Mouse (Mus musculus) liver, embryonic 14 days (tissue): ENCODE results near the gene Fhod1. TPM values are rescaled to one million over a fixed set of nuclear protein-coding genes. Genes with fewer than 3 reads are reported as not detected.

ENCODE experiments used
- polyA plus RNA-seq: library from polyadenylated mRNA; depleted of rRNA; stranded (reverse); fragments of >200 nt; gene quantifications from 2 replicates; pipeline ENCODE4 v1.2.3, GENCODE M21; 2012; rRNA removed

Fhod1 gene
- 3.6 and 4.4 TPM in 2 replicates for polyA plus RNA-seq

GRCm38 (mm10) chr8:105347428-105348221 is at the start of gene Fhod1:
Gene Fhod1, minus strand, starts transcription at chr8:105347953.

GRCm38 (mm10) chr8:105373032-105373431 is 25.3 kb upstream of the Fhod1 start, which contains the start of gene Plekhg4:
Gene Plekhg4, plus strand, starts transcription at chr8:105373274.

GRCm38 (mm10) chr8:105348450-105349095 is 820 bp upstream of the Fhod1 start, which contains the start of gene Slc9a5:
Gene Slc9a5, plus strand, starts transcription at chr8:105348843.

DNA sequence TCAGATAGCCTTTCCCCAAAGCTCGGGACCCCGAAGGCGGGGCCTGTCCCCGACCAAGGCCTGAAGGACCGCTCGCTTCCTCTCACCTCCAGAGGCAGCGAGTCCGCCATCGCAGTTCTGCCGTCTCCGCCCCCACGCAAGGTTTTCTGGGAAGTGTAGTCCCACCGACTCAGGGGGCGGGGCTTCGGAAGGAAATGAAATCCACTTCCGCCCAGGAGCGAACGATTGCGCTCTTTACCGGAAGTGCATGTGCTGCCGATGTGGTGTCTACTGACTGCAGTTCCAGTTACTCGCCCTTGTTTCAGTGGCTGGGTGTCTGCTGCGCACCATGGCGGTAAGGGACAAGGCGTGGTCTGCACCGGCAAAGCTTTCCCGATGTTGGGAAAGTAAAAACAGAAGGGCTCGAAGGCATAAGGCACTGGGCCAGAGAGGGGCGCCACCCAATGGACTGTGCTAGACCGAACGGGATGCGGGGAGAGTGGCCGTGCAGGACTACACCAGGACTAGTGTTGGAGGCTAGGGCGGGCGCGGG is 21.5 kb downstream of the Fhod1 start, which contains the start of the genes Lrrc29 and Tmem208:
TSS of gene Lrrc29 (minus strand) at position 138 of the 532 bp plus-strand sequence.
TSS of gene Tmem208 (plus strand) at position 214 of the 532 bp plus-strand sequence.

GRCm38 (mm10) chr8:105305211-105306145 is 42.3 kb downstream of the Fhod1 start, which contains the start of gene Elmo3:
Gene Elmo3, plus strand, starts transcription at chr8:105305601.

GRCm38 (mm10) chr8:105297511-105298192 is 50.1 kb downstream of the Fhod1 start, which contains the start of gene E2f4:
Gene E2f4, plus strand, starts transcription at chr8:105297663.

GRCm38 (mm10) chr8:105295895-105296573 is 51.7 kb downstream of the Fhod1 start, which contains the start of gene Exoc3l:
Gene Exoc3l, minus strand, starts transcription at chr8:105296101.

DNA sequence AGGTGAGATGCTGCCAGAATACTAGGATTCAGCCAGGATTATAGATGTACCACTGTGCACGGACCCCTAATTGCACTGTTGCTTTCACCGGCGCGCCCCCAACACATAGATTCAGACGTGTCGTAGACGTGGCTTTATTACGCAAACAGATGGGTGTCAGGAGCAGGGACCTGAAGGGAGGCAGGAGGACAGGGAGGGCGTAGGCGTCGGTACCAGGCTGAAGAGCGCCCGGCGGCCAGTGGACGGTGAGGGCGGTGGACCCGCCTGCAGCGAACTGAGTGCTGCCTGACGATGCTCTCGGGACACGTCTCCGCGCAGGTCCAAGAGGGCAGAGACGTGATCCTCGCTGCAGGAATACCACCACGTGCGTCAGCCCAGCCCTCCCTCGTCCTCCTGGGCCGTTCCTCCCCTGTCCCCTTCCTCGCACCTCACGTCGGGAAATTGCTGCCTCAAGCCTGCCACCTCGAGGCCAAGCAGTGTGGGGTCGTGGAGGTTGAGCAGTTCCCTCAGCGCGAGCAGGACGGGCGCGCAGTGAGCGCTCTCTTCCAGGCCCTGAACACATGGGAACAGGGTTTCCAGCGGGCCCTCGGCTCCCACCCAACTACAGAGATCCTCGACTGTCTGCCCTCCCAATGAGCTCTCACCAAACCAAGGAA is 57.8 kb downstream of the Fhod1 start, which contains the start of gene 4931428F04Rik:
TSS of gene 4931428F04Rik (minus strand) at position 60 of the 656 bp plus-strand sequence.

Other genes starting within 250 kb of the Fhod1 start
- not detected in 2 replicates for gene Ces4a, start 216.2 kb downstream of the Fhod1 start, polyA plus RNA-seq
- 5.0 and 7.1 TPM in 2 replicates for gene Cbfb, start 177.3 kb downstream of the Fhod1 start, polyA plus RNA-seq
- gene D230025D16Rik, start 122.8 kb downstream of the Fhod1 start, polyA plus RNA-seq, result 10.6 and 12.9 TPM in 2 replicates
- gene B3gnt9, start 92.8 kb downstream of the Fhod1 start, polyA plus RNA-seq, result 1.4 and 1.7 TPM in 2 replicates
- gene Tradd, start 83.3 kb downstream of the Fhod1 start, polyA plus RNA-seq, result 5.4 and 5.6 TPM in 2 replicates
- gene Fbxl8, start 83.3 kb downstream of the Fhod1 start, polyA plus RNA-seq, result 0.77 and 0.93 TPM in 2 replicates
- gene Hsf4, start 78.2 kb downstream of the Fhod1 start, polyA plus RNA-seq, result 0.01 and 0.03 TPM in 2 replicates
- gene Nol3, start 71.8 kb downstream of the Fhod1 start, polyA plus RNA-seq, result 0.02 and 0.07 TPM in 2 replicates
- gene 4931428F04Rik, start 58.1 kb downstream of the Fhod1 start, polyA plus RNA-seq, result 1.1 TPM in 2 replicates
- 5.9 and 7.1 TPM in 2 replicates for gene Exoc3l, start 51.9 kb downstream of the Fhod1 start, polyA plus RNA-seq
- gene E2f4, start 50.3 kb downstream of the Fhod1 start, polyA plus RNA-seq, result 221 and 269 TPM in 2 replicates
- gene Elmo3, start 42.4 kb downstream of the Fhod1 start, polyA plus RNA-seq, result 3.3 and 3.8 TPM in 2 replicates
- 8.4 and 9.2 TPM in 2 replicates for gene Lrrc29, start 21.7 kb downstream of the Fhod1 start, polyA plus RNA-seq
- gene Tmem208, start 21.6 kb downstream of the Fhod1 start, polyA plus RNA-seq, result 57.5 and 62.2 TPM in 2 replicates
- 0.75 and 0.82 TPM in 2 replicates for gene Slc9a5, start 890 bp upstream of the Fhod1 start, polyA plus RNA-seq
- 0.02 and 0.07 TPM in 2 replicates for gene Plekhg4, start 25.3 kb upstream of the Fhod1 start, polyA plus RNA-seq
- not detected in 2 replicates for gene Kctd19, start 65.5 kb upstream of the Fhod1 start, polyA plus RNA-seq
- gene Lrrc36, start 65.6 kb upstream of the Fhod1 start, polyA plus RNA-seq, result 0.08 and 0.10 TPM in 2 replicates
- gene Tppp3, start 123.6 kb upstream of the Fhod1 start, polyA plus RNA-seq, result 0.69 and 2.4 TPM in 2 replicates
- gene Zdhhc1, start 148.9 kb upstream of the Fhod1 start, polyA plus RNA-seq, result 1.9 and 2.1 TPM in 2 replicates
- 0.85 and 0.98 TPM in 2 replicates for gene Hsd11b2, start 170.8 kb upstream of the Fhod1 start, polyA plus RNA-seq
- 32.3 and 42.6 TPM in 2 replicates for gene Atp6v0d1, start 218.1 kb upstream of the Fhod1 start, polyA plus RNA-seq